Mouse (Mus musculus) liver, adult 2 months (tissue): Measurements from ENCODE around the gene Terf2ip. TPM values are rescaled to one million over a fixed set of nuclear protein-coding genes. Genes with fewer than 3 reads are reported as not detected.

ENCODE experiments used
- DNase-seq: peaks from one replicate; pipeline ENCODE4 v3.0.0-alpha.2; 2011; ENCODE audit warnings: low read depth, low spot score; ENCODE audit errors: extremely low read depth
- H3K27ac ChIP-seq: fragments of 200-500 bp; replicated peaks from 2 replicates; pipeline ENCODE4 v1.5.1; 2012; ENCODE audit warnings: low read depth, mild to moderate bottlenecking, control low read depth, inconsistent platforms, low read length; ENCODE audit not compliant: insufficient read depth
- H3K27me3 ChIP-seq: fragments of 200-500 bp; 2 replicates; pipeline ENCODE4 v1.6.1; 2012; ENCODE audit warnings: mild to moderate bottlenecking, moderate library complexity, low read length, inconsistent platforms; ENCODE audit not compliant: control insufficient read depth, insufficient read depth
- H3K36me3 ChIP-seq: fragments of 200-500 bp; 2 replicates; pipeline ENCODE4 v1.6.1; 2012; ENCODE audit warnings: low read length, inconsistent platforms; ENCODE audit not compliant: control insufficient read depth, insufficient read depth
- H3K4me1 ChIP-seq: fragments of 200-500 bp; 2 replicates; pipeline ENCODE4 v1.6.1; 2011; ENCODE audit warnings: low read length; ENCODE audit not compliant: control insufficient read depth, insufficient read depth
- H3K4me3 ChIP-seq: fragments of 200-500 bp; 2 replicates; pipeline ENCODE4 v1.5.1; 2011; ENCODE audit warnings: low read depth, mild to moderate bottlenecking, control low read depth, low read length, moderate library complexity; ENCODE audit not compliant: insufficient read depth
- H3K79me2 ChIP-seq: fragments of 200-500 bp; 2 replicates; pipeline ENCODE4 v1.6.1; 2012; ENCODE audit warnings: inconsistent platforms, mild to moderate bottlenecking, low read length, moderate library complexity; ENCODE audit not compliant: control insufficient read depth, insufficient read depth
- H3K9ac ChIP-seq: fragments of 200-500 bp; 2 replicates; pipeline ENCODE4 v1.6.1; 2012; ENCODE audit warnings: low read depth, mild to moderate bottlenecking, control low read depth, inconsistent platforms, low read length
- CTCF ChIP-seq: fragments of 200-500 bp; IDR thresholded peaks from 2 replicates; pipeline ENCODE4 v1.5.1; 2011; ENCODE audit warnings: low read depth, low read length, control low read depth
- POLR2A ChIP-seq: fragments of 200-500 bp; IDR thresholded peaks from 2 replicates; pipeline ENCODE4 v1.6.1; 2011; ENCODE audit warnings: low read length, control low read depth; ENCODE audit not compliant: insufficient read depth; ENCODE audit errors: extremely low read depth
- WGBS: fragments of 180-500 bp; shearing (Covaris S2); methylation state at CpG from one replicate; pipeline ENCODE4 v1.1.7; 2018; 5-methylcytosine and 5-hydroxymethylcytosine counted together
- polyA plus RNA-seq: library from polyadenylated mRNA; depleted of rRNA; stranded (reverse); fragments of >200 nt; gene quantifications from 2 replicates; pipeline ENCODE4 v1.2.3, GENCODE M21; 2012
- total RNA-seq: library from RNA; depleted of rRNA; stranded (reverse); fragments of >200 nt; gene quantifications from 2 replicates; pipeline ENCODE4 v1.2.3, GENCODE M21; 2014

Gene Terf2ip
- total and polyA plus RNA-seq, 2 experiments = 4.9 to 5.7 TPM

- Histone ChIP-seq H3K27me3 (no peaks in the 10 kb centered on the region), H3K36me3 (no peaks in the 10 kb centered on the region; the same call in 1 of the 2 replicates), H3K4me1 (peaks cover 4% of the 10 kb centered on the region), H3K9ac (no peak overlapping the region), H3K79me2 (no peaks in the 10 kb centered on the region), H3K27ac (no peak overlapping the region), H3K4me3 (no peak overlapping the region)
- TF ChIP-seq CTCF (no peak), POLR2A (no peak)
- 57% methylated on average over 10 of the region's 10 CpGs for WGBS
- no peak for DNase-seq
These were observed 33.1 kb upstream of the Terf2ip start for GRCm38 (mm10) chr8:111978147-111978546.

GRCm38 (mm10) chr8:111982116-111982515, 29.1 kb upstream of the Terf2ip start:
- Histone ChIP-seq H3K4me1 (no peaks in the 10 kb centered on the region), H3K36me3 (peaks cover 7% of the 10 kb centered on the region), H3K4me3 (no peak overlapping the region), H3K79me2 (no peaks in the 10 kb centered on the region), H3K27me3 (no peaks in the 10 kb centered on the region), H3K27ac (no peak overlapping the region), H3K9ac (no peak overlapping the region)
- TF ChIP-seq POLR2A (no peak), CTCF (0 out of 2 replicates have a peak, but pooled peaks have one; percentile 20)
- DNase-seq = no peak
- WGBS = 74% methylated on average over 7 of the region's 7 CpGs

- Histone ChIP-seq H3K36me3 (peaks cover 13% of the 10 kb centered on the region), H3K27me3 (no peaks in the 10 kb centered on the region), H3K27ac (no peak overlapping the region), H3K4me3 (no peak overlapping the region), H3K4me1 (no peaks in the 10 kb centered on the region), H3K79me2 (no peaks in the 10 kb centered on the region), H3K9ac (no peak overlapping the region)
- no peak for DNase-seq
- WGBS = 87% methylated on average over 10 of the region's 10 CpGs
- TF ChIP-seq CTCF (no peak), POLR2A (no peak)
These were observed 26.7 kb upstream of the Terf2ip start for GRCm38 (mm10) chr8:111984511-111984910.

- DNase-seq = peak; percentile 54
- H3K79me2 ChIP-seq = no peaks in the 10 kb centered on the region; the same call in 1 of the 2 replicates
- H3K36me3 ChIP-seq = peaks cover 19% of the 10 kb centered on the region
These were observed 21.3 kb upstream of the Terf2ip start for GRCm38 (mm10) chr8:111989911-111990310.

GRCm38 (mm10) chr8:111991278-111991677, 19.9 kb upstream of the Terf2ip start:
- WGBS = 53% methylated on average over 8 of the region's 8 CpGs
- DNase-seq = no peak
- no peak for TF ChIP-seq CTCF
- no peak for TF ChIP-seq POLR2A
- H3K79me2 ChIP-seq = no peaks in the 10 kb centered on the region; the same call in 1 of the 2 replicates
- H3K27ac ChIP-seq = no peak overlapping the region
- no peak overlapping the region; the same call in 1 of the 2 replicates for H3K9ac ChIP-seq
- H3K4me3 ChIP-seq = peak overlapping the region; percentile 99; the same call in 1 of the 2 replicates
- H3K36me3 ChIP-seq = peaks cover 21% of the 10 kb centered on the region
- H3K27me3 ChIP-seq = no peaks in the 10 kb centered on the region
- H3K4me1 ChIP-seq = no peaks in the 10 kb centered on the region

More at GRCm38 (mm10) chr8:111989911-111990310, 21.3 kb upstream of the Terf2ip start:
- WGBS = 8% methylated on average over 7 of the region's 7 CpGs
- Histone ChIP-seq H3K27ac (no peak overlapping the region), H3K27me3 (no peaks in the 10 kb centered on the region), H3K4me3 (no peak overlapping the region), H3K4me1 (no peaks in the 10 kb centered on the region), H3K9ac (no peak overlapping the region)
- no peak for TF ChIP-seq POLR2A
- TF ChIP-seq CTCF = peak; percentile 86

GRCm38 (mm10) chr8:111992013-111992702, 19.0 kb upstream of the Terf2ip start, which contains the start of gene Adat1:
TSS of gene Adat1 (minus strand) at chr8:111992302.
- Histone ChIP-seq H3K4me1 (no peaks in the 10 kb centered on the region), H3K9ac (peak within 1 kb of the TSS; percentile 91), H3K27me3 (no peaks in the 10 kb centered on the region), H3K27ac (peak within 1 kb of the TSS; percentile 52), H3K36me3 (peaks cover 24% of the 10 kb centered on the region), H3K79me2 (no peaks in the 10 kb centered on the region; the same call in 1 of the 2 replicates), H3K4me3 (peak within 1 kb of the TSS; percentile 99)
- WGBS = 3% methylated on average over 33 of the region's 33 CpGs
- peak; percentile 50; the same call in 1 of the 2 replicates for TF ChIP-seq POLR2A
- TF ChIP-seq CTCF = no peak
- DNase-seq = peak; percentile 81
